Mouse (Mus musculus): ENCODE measurements at regions not wholly inside any gene's neighbourhood (a gene's known extent, or its start where the extent isn't known, plus 50 kb on each side); places are given as distances from the start of the nearest gene placed in this dataset.
"Not testable (repeated sequence)": the region's sequence is repeated elsewhere in the genome, so short reads cannot be mapped to it uniquely, and the experiment has no call there.

GRCm38 (mm10) chr7:137979361-137979760, 418.2 kb downstream of the Tcerg1l start:
- DNase-seq (ENCODE audit: low spot score), result no peak

GRCm38 (mm10) chr7:138005806-138006205, 391.7 kb downstream of the Tcerg1l start:
- no peak for DNase-seq (ENCODE audit: low spot score)

GRCm38 (mm10) chr7:138006971-138007370, 390.6 kb downstream of the Tcerg1l start:
- no peak for DNase-seq (ENCODE audit: low spot score)

- DNase-seq (ENCODE audit: low spot score), result no peak
Measured at GRCm38 (mm10) chr7:138008601-138009000, 388.9 kb downstream of the Tcerg1l start.

GRCm38 (mm10) chr7:138024021-138024420, 373.5 kb downstream of the Tcerg1l start:
- not testable (repeated sequence) for DNase-seq (ENCODE audit: low spot score)

GRCm38 (mm10) chr7:138051696-138052095, 345.8 kb downstream of the Tcerg1l start:
- no peak for DNase-seq (ENCODE audit: low spot score)

- no peak for DNase-seq (ENCODE audit: low spot score)
Measured at GRCm38 (mm10) chr7:138054756-138055155, 342.8 kb downstream of the Tcerg1l start.

- DNase-seq (ENCODE audit: low spot score), result no peak
Measured at GRCm38 (mm10) chr7:138061116-138061515, 336.4 kb downstream of the Tcerg1l start.

GRCm38 (mm10) chr7:138066921-138067320, 330.6 kb downstream of the Tcerg1l start:
- no peak for DNase-seq (ENCODE audit: low spot score)

GRCm38 (mm10) chr7:138075231-138075630, 322.3 kb downstream of the Tcerg1l start:
- DNase-seq (ENCODE audit: low spot score), result no peak

GRCm38 (mm10) chr7:138083980-138084379, 313.6 kb downstream of the Tcerg1l start:
- no peak for DNase-seq (ENCODE audit: low spot score)

- no peak for DNase-seq (ENCODE audit: low spot score)
Measured at GRCm38 (mm10) chr7:138107471-138108210, 289.9 kb downstream of the Tcerg1l start.

- DNase-seq (ENCODE audit: low spot score), result peak; percentile 21
Measured at GRCm38 (mm10) chr7:138121497-138121896, 276.0 kb downstream of the Tcerg1l start.

- no peak for DNase-seq (ENCODE audit: low spot score)
Measured at GRCm38 (mm10) chr7:138129701-138130100, 267.8 kb downstream of the Tcerg1l start.

- no peak for DNase-seq (ENCODE audit: low spot score)
Measured at GRCm38 (mm10) chr7:138133427-138133826, 264.1 kb downstream of the Tcerg1l start.

- no peak for DNase-seq (ENCODE audit: low spot score)
Measured at GRCm38 (mm10) chr7:138137934-138138333, 259.6 kb downstream of the Tcerg1l start.

GRCm38 (mm10) chr7:138139766-138140165, 257.8 kb downstream of the Tcerg1l start:
- no peak for DNase-seq (ENCODE audit: low spot score)

GRCm38 (mm10) chr7:138149496-138149895, 248.0 kb downstream of the Tcerg1l start:
- DNase-seq (ENCODE audit: low spot score), result no peak

GRCm38 (mm10) chr7:138153455-138154167, 243.9 kb downstream of the Tcerg1l start:
- no peak for DNase-seq (ENCODE audit: low spot score)
